Mouse (Mus musculus): ENCODE measurements at regions not wholly inside any gene's neighbourhood (a gene's known extent, or its start where the extent isn't known, plus 50 kb on each side); places are given as distances from the start of the nearest gene placed in this dataset.

DNA sequence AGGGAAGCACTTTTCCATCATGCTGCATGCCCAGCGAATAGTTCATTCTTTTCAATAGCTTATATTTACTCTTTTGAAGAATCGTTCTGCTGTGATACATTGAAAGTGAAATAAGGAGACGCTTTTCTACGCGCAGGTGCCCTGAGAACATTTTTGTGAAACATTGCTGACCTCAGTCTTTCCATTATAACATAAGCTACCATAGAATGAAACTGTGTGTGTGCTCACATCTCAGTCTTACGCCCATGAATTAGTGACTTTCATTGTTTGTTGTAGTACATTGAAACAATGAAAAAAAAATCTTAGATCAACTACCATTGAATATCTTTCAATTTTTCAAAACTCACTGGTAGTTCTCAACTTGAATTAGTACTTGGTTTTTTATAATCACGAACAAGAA lies 219.2 kb downstream of the Pten start:
- Histone ChIP-seq H3K9me3 (ENCODE audit: control insufficient read depth, low read length) (no peaks in the 10 kb centered on the region), H3K27ac (no peak overlapping the region), H3K4me3 (ENCODE audit: insufficient read depth in 1 of 2, low read depth in 2 of 2, low read length in 2 of 2) (no peak overlapping the region), H3K4me1 (replicated peaks; ENCODE audit: control insufficient read depth in 2 of 2, insufficient read depth in 2 of 2, low read length in 1 of 2) (no peaks in the 10 kb centered on the region), H3K9ac (replicated peaks) (no peak overlapping the region), H3K4me2 (ENCODE audit: low read depth) (no peak overlapping the region), H3K36me3 (replicated peaks; ENCODE audit: control insufficient read depth, insufficient read depth, low read depth) (no peaks in the 10 kb centered on the region), H3K27me3 (ENCODE audit: control insufficient read depth, insufficient read depth, low read length) (no peaks in the 10 kb centered on the region)
- ATAC-seq (ENCODE audit: insufficient read depth) = no peak
- no peak for TF ChIP-seq CTCF (IDR thresholded peaks at IDR 0.05; ENCODE audit: low read depth)
- TF ChIP-seq EP300 (IDR thresholded peaks at IDR 0.05; ENCODE audit: low read depth) = no peak
- WGBS (ENCODE audit: insufficient replicate concordance) = 79% methylated on average over 7 of the region's 7 CpGs
- DNase-seq (ENCODE audit: low read depth in 3 of 3, low spot score in 3 of 3) = no peak

DNA sequence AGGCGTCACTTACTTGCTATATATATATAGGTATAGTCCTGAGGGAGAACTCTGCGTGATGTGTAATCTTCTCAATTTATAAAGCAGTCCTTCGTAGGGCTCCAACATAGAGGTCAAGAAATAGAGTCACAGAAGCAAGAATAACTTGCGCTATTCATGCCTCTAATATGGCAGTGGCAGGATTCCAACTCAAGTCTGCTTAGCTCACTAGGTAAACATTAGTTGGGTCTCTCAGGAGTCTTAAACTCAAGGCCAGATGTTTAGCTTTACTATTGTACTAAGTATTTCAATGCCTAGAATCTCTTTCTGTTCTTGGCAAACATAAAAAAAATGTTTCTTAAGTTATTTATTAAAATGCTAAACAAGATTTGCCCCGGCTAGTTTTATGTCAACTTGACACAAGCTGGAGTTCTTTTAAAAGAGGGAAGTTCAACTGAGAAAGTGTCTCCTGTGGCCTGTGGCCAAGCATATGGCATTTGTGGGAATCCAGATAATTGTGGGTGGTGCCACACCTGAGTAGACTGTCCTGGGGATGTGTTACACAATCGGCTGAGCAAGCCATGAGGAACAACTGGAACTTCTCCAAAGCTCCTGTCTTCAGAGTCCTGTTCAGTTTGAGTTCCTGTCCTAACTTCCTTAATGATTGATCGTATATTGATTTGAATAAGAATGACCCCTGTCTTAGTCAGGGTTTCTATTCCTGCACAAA lies 220.9 kb downstream of the Pten start:
- H3K9ac ChIP-seq (replicated peaks) = no peak overlapping the region
- H3K4me2 ChIP-seq (ENCODE audit: low read depth) = no peak overlapping the region
- H3K27ac ChIP-seq = no peak overlapping the region
- H3K9me3 ChIP-seq (ENCODE audit: control insufficient read depth, low read length) = no peaks in the 10 kb centered on the region
- no peaks in the 10 kb centered on the region for H3K4me1 ChIP-seq (replicated peaks; ENCODE audit: control insufficient read depth in 2 of 2, insufficient read depth in 2 of 2, low read length in 1 of 2)
- H3K27me3 ChIP-seq (ENCODE audit: control insufficient read depth, insufficient read depth, low read length) = no peaks in the 10 kb centered on the region
- DNase-seq (ENCODE audit: low read depth in 3 of 3, low spot score in 3 of 3) (no peak), ATAC-seq (ENCODE audit: insufficient read depth) (no peak)
- H3K36me3 ChIP-seq (replicated peaks; ENCODE audit: control insufficient read depth, insufficient read depth, low read depth) = no peaks in the 10 kb centered on the region
- TF ChIP-seq EP300 (IDR thresholded peaks at IDR 0.05; ENCODE audit: low read depth) = no peak
- no peak for TF ChIP-seq CTCF (IDR thresholded peaks at IDR 0.05; ENCODE audit: low read depth)
- H3K4me3 ChIP-seq (ENCODE audit: insufficient read depth in 1 of 2, low read depth in 2 of 2, low read length in 2 of 2) = no peak overlapping the region
- 50% methylated on average over 7 of the region's 7 CpGs for WGBS (ENCODE audit: insufficient replicate concordance)

DNA sequence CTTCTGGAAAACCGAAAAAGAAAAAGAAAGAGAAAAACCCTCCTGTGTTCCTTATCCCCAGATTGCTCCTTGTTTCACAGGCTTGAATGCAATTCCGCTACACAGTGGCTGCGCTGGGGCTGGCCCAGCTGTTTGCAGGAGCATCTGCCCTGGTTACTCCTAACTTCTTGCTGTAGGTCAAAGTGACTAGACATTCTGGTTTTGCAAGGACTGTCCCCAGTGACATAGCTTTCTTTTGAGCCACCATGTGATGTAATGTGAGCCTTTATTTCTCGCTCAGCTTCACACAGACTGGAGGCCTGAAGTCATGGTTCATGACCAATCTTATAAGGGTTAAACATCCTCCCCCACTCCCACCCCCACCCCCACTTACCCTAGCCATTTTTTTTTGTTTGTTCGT lies 222.8 kb downstream of the Pten start:
- H3K36me3 ChIP-seq (replicated peaks; ENCODE audit: control insufficient read depth, insufficient read depth, low read depth) = no peaks in the 10 kb centered on the region
- H3K4me3 ChIP-seq (ENCODE audit: insufficient read depth in 1 of 2, low read depth in 2 of 2, low read length in 2 of 2) = no peak overlapping the region
- DNase-seq (ENCODE audit: low read depth in 3 of 3, low spot score in 3 of 3) (no peak), ATAC-seq (ENCODE audit: insufficient read depth) (no peak)
- H3K4me1 ChIP-seq (replicated peaks; ENCODE audit: control insufficient read depth in 2 of 2, insufficient read depth in 2 of 2, low read length in 1 of 2) = no peaks in the 10 kb centered on the region
- 59% methylated on average over 5 of the region's 5 CpGs for WGBS (ENCODE audit: insufficient replicate concordance)
- H3K4me2 ChIP-seq (ENCODE audit: low read depth) = no peak overlapping the region
- H3K27me3 ChIP-seq (ENCODE audit: control insufficient read depth, insufficient read depth, low read length) = no peaks in the 10 kb centered on the region
- H3K27ac ChIP-seq = no peak overlapping the region
- H3K9me3 ChIP-seq (ENCODE audit: control insufficient read depth, low read length) = no peaks in the 10 kb centered on the region
- H3K9ac ChIP-seq (replicated peaks) = no peak overlapping the region
- TF ChIP-seq CTCF (IDR thresholded peaks at IDR 0.05; ENCODE audit: low read depth) = no peak
- no peak for TF ChIP-seq EP300 (IDR thresholded peaks at IDR 0.05; ENCODE audit: low read depth)

DNA sequence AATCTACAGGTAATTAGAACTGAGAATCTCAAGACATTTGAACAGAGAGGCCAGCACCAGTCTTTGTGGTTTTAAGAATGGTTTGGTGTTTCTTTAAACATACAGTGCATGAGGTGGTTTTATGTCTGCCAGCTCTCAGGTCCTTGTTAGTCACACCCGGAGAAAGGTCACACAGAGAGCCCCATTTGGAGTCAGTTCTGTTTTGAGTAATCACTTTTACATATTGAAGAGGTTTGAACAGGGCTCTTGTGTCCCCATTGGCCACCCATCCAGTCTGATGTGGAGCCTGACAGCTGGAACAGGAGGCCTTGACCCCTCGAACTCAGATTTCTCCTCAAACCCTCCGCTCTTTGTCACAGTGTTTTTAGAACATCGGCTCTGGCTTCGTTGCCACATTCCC lies 231.4 kb downstream of the Pten start:
- H3K9ac ChIP-seq (replicated peaks) = no peak overlapping the region
- DNase-seq (ENCODE audit: low read depth in 3 of 3, low spot score in 3 of 3) (no peak), ATAC-seq (ENCODE audit: insufficient read depth) (no peak)
- no peaks in the 10 kb centered on the region for H3K27me3 ChIP-seq (ENCODE audit: control insufficient read depth, insufficient read depth, low read length)
- no peaks in the 10 kb centered on the region for H3K36me3 ChIP-seq (replicated peaks; ENCODE audit: control insufficient read depth, insufficient read depth, low read depth)
- TF ChIP-seq EP300 (IDR thresholded peaks at IDR 0.05; ENCODE audit: low read depth) (no peak), CTCF (IDR thresholded peaks at IDR 0.05; ENCODE audit: low read depth) (no peak)
- no peaks in the 10 kb centered on the region for H3K4me1 ChIP-seq (replicated peaks; ENCODE audit: control insufficient read depth in 2 of 2, insufficient read depth in 2 of 2, low read length in 1 of 2)
- no peak overlapping the region for H3K4me3 ChIP-seq (ENCODE audit: insufficient read depth in 1 of 2, low read depth in 2 of 2, low read length in 2 of 2)
- H3K4me2 ChIP-seq (ENCODE audit: low read depth) = no peak overlapping the region
- no peak overlapping the region for H3K27ac ChIP-seq
- 66% methylated on average over 5 of the region's 5 CpGs for WGBS (ENCODE audit: insufficient replicate concordance)
- no peaks in the 10 kb centered on the region for H3K9me3 ChIP-seq (ENCODE audit: control insufficient read depth, low read length)

DNA sequence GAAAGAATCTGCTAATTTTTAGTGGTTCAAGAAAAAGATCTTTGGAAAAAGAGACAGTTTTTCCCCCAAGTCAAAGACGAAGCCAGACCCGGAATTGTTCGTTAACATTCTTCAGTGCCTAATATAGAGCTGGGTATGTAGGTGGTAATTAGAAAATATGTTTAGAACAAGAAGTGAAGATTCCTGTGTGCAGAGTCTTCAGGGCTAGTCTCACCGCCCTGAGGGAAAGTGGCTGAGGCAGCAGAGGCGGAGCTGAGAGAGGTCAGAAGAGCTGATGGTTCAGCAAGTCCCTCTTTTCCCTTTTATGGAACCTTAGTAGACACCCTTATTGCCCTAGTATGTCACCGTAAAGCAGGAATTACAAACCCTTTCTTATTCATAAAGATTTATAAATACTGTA lies 232.0 kb downstream of the Pten start:
- WGBS (ENCODE audit: insufficient replicate concordance) = 73% methylated on average over 6 of the region's 6 CpGs

More for the DNA sequence above, 232.0 kb downstream of the Pten start:
- Histone ChIP-seq H3K27ac (no peak overlapping the region), H3K27me3 (ENCODE audit: control insufficient read depth, insufficient read depth, low read length) (no peaks in the 10 kb centered on the region), H3K9me3 (ENCODE audit: control insufficient read depth, low read length) (no peaks in the 10 kb centered on the region), H3K4me1 (replicated peaks; ENCODE audit: control insufficient read depth in 2 of 2, insufficient read depth in 2 of 2, low read length in 1 of 2) (no peaks in the 10 kb centered on the region), H3K4me3 (ENCODE audit: insufficient read depth in 1 of 2, low read depth in 2 of 2, low read length in 2 of 2) (no peak overlapping the region), H3K36me3 (replicated peaks; ENCODE audit: control insufficient read depth, insufficient read depth, low read depth) (no peaks in the 10 kb centered on the region), H3K9ac (replicated peaks) (no peak overlapping the region), H3K4me2 (ENCODE audit: low read depth) (no peak overlapping the region)
- TF ChIP-seq CTCF (IDR thresholded peaks at IDR 0.05; ENCODE audit: low read depth) = no peak
- no peak for TF ChIP-seq EP300 (IDR thresholded peaks at IDR 0.05; ENCODE audit: low read depth)
- ATAC-seq (ENCODE audit: insufficient read depth) = no peak
- DNase-seq (ENCODE audit: low read depth in 3 of 3, low spot score in 3 of 3) = no peak

Measured in liver, embryonic 14.5 days (tissue).